Mouse (Mus musculus) lung, postnatal 25 days (tissue): Measurements from ENCODE around the gene Gfm1.
A peak's percentile ranks its signal among the peaks of the same experiment; 100 is the strongest.

Experiments
- DNase-seq: peaks from one replicate; pipeline ENCODE4 v3.0.0; 2022; ENCODE audit warnings: low spot score

The Gfm1 gene

DNA sequence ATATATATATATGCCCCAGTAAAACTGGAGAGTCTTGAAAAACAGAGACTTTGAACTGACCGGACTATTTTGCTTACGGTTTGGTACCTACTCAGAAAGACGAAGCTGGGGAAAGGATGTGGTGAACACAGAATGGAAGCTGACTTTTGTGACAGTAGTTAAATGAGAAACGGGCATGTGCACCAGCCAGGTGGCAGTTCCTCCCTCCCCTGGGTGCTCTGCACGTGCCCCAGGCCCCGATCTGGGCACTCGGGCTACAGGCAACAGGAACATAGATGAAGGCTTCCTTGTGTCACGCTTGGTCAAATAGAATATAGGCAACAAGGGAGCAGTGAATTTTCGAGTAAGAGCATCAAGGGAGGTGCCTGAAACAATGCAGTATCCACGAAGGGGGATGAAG, 66.4 kb downstream of the Gfm1 start:
- DNase-seq, result no peak

- no peak for DNase-seq
These were observed 68.1 kb downstream of the Gfm1 start for GRCm38 (mm10) chr3:67497998-67498397.

DNA sequence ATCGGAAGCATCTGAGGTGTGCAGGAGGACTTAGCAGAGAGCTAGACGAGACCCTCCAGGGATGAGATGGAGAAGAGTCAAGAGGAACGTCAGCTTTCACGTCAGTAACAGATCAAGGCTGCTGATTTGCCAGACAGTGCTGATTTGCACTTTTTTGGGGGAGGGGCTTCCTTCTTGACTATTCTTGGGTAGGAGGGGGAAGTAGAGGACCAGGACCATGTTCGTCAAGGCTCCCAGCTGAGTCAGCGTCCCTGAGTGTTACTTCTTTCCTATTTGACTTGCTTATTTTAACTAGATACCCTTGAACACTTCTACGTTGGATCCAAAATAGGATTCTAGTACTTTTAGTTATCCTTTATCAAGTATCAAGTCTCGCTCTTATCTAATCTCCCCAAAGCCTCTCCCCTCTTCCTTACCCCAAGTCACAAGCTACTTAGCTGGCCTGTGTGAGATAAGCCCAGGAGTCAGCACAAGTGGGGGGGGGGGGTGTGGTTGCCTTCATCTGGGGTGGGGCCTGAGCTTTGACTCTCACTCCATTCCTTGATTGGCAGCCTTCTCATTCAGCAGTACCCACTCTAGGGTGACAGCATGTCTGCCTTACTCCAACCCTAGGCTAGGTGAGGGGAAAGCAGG, 69.0 kb downstream of the Gfm1 start:
- no peak for DNase-seq

- DNase-seq, result no peak
These were observed 69.5 kb downstream of the Gfm1 start for GRCm38 (mm10) chr3:67499406-67499791.

DNA sequence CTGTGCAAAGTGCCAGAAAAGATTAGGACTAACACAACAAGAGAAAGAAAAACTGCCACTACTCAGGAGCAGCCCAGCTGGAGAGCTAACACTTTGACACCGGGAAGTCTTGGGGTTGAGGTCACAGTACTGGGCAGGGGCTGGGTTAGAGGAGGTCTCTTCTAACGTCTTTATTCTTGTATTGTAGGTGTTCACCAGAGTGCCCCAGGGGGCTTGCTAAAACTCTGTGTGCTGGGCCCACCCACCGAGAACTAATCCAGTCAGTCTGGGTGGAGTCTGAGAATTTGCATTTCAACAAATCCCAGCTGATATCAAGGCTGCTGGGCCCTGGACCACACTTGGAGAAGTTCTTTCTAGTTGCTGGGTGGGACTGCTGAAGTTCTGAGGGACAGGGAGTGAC, 74.0 kb downstream of the Gfm1 start:
- DNase-seq, result no peak

DNA sequence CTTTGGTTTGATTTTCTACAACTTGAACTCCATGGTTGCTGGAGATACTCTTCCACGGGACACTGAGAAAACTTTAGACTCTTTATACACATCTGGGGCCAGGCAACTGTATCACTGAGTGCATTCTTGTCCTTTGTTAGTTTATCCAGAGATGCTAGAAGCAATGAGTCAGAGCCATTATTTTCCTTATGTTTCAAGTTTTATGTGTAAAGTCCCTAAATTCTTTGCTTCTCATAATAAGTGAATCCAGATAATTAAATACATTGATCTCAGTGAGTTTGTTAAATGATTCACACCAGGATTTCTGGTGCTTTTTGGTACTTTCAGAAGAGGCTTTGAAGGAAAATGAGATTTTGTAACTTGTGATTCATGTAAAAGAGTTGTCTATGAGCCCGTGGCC, 75.4 kb downstream of the Gfm1 start:
- no peak for DNase-seq

DNA sequence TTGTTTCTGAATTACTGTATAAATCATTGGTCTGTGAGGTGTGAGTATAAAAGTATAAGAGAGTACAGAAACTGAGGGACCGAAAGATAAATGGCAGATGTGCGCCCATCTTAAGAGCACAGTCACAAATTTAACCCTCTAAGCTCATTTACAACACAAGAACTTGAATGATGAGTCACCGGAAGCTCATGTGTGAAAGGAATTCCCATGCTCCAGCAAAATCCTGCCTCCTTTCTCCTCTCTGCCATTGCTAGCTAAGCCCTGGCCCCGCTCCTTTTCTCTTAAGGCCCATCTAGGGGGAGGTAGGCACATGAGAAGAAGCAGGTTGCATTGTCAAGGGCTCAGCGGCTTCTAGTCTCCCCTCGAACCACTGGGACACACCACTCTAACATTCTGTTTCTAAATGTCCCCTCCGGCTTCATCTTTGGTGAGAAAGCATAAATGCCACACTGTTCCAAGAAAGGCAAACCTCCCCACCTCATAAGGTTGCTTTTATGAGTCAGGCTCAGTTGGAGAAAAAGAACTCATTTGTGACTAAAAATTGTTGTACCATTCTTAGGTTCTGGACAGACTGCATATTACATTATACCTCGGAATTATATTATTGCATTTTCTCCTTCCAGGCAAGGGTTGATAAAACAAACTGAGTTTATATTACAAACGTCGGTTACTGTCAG, 78.5 kb downstream of the Gfm1 start:
- no peak for DNase-seq

GRCm38 (mm10) chr3:67512807-67513206, 82.9 kb downstream of the Gfm1 start:
- DNase-seq, result peak; percentile 76

GRCm38 (mm10) chr3:67514801-67515273, 84.9 kb downstream of the Gfm1 start:
- DNase-seq, result peak; percentile 7

GRCm38 (mm10) chr3:67515274-67515801, 85.4 kb downstream of the Gfm1 start, which contains the start of gene Rarres1:
TSS of gene Rarres1 (minus strand) at chr3:67515523.
- DNase-seq, result peak; percentile 5

DNA sequence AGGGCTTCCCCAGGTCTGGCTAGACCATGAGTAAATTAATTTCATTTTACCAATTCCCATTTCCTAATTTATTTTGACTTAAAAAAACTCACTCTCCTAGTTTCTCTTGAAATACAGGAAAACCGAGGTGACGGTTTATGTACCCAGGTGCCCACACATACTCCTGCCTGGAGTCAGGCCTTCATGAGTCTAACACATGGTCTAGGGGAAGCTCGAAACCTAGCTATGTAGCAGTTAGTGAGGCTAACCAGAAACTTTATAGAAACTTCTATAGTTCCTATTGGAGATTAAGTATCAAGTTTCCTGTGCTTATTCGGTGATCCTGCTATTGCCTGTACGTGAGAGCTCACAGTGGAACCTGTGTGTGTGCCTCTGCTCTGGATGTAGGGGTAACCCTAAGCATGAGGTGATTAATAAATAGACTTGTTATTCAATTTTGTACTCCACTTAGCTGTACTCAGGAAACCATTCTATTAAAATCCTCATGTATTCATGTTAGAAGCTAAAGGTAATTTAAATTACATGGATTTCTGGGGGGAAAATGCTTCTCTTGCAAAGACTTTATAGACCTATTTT, 90.8 kb downstream of the Gfm1 start:
- no peak for DNase-seq

DNA sequence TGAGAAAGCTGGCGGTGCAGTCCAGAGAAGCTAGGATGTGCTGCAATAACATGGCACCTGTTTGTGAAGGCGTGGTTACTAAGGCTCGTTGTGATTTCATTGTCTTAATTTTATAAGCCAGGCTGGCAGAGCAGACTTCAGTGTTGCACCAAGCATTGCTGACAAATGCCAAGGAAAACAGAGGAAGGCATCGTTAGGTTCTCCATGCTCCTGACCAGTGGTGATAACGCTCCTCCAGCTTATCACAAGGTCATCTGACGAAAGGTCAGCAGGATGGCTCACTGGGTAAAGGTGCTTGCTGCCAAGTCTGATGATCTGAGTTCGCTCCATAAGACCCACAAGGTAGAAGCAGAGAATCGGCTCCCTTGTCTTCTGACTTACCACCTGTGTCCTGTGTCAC, 92.8 kb downstream of the Gfm1 start:
- DNase-seq, result no peak

DNA sequence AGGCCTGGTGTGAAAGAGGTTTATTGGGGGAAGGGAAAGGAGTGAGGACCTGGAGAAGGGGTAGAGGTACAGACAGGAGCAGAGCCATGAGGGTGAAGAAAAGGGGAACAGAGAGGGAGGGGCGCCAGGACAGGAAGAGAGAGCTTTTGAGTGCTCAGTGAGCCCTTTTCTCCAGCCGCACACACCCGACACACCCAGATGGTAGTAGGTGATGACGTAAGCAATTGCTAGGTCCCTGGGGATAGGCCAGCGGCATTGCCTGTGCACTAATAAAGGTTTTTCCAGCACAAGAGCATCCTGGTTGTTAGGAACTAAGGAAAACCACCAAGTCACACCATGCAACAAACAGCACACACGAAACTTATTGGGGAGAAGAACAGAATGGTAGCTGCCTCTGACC, 94.9 kb downstream of the Gfm1 start:
- no peak for DNase-seq
